Mouse (Mus musculus) kidney, postnatal 10 days (tissue): Measurements from ENCODE around the gene Cyp2c38.
"Not testable (repeated sequence)": the region's sequence is repeated elsewhere in the genome, so short reads cannot be mapped to it uniquely, and the experiment has no call there.

Source experiments
- DNase-seq: peaks from one replicate; pipeline ENCODE4 v3.0.0; 2021; ENCODE audit warnings: mixed read lengths

The Cyp2c38 gene

GRCm38 (mm10) chr19:39462941-39463340 lies at the start of gene Cyp2c38:
Cyp2c38 (minus strand) TSS chr19:39463075.
- DNase-seq: no peak

- DNase-seq: no peak
These were observed 47.7 kb upstream of the Cyp2c38 start, which contains the start of gene Cyp2c39 for GRCm38 (mm10) chr19:39510534-39510933. Cyp2c39 (plus strand) TSS chr19:39510862.

GRCm38 (mm10) chr19:39509533-39509932 lies 46.7 kb upstream of the Cyp2c38 start:
- no peak for DNase-seq

- DNase-seq: no peak
These were observed 43.5 kb upstream of the Cyp2c38 start for GRCm38 (mm10) chr19:39506341-39506740.

GRCm38 (mm10) chr19:39483961-39484360 lies 21.1 kb upstream of the Cyp2c38 start:
- not testable (repeated sequence) for DNase-seq

- DNase-seq: no peak
These were observed 1.0 kb upstream of the Cyp2c38 start for GRCm38 (mm10) chr19:39463923-39464322.
